Mouse (Mus musculus): ENCODE data around the gene Trrap. TPM values are rescaled to one million over a fixed set of nuclear protein-coding genes. Genes with fewer than 3 reads are reported as not detected.

The Trrap gene
- polyA plus RNA-seq, 1 experiment: 61.1 TPM

- H3K4me3 ChIP-seq (ENCODE audit: insufficient read depth, low read length): no peak overlapping the region
- H3K27ac ChIP-seq (ENCODE audit: insufficient read depth, low read depth, low read length): no peak overlapping the region
- peaks cover 7% of the 10 kb centered on the region for H3K4me1 ChIP-seq (ENCODE audit: control insufficient read depth, insufficient read depth, low read length)
- TF ChIP-seq CTCF (IDR thresholded peaks at IDR 0.05; ENCODE audit: low read depth, low read length) (no peak), POLR2A (IDR thresholded peaks at IDR 0.05; ENCODE audit: borderline replicate concordance, low read depth, low read length) (no peak)
These were observed 140.1 kb downstream of the Trrap start for GRCm38 (mm10) chr5:144907591-144907990.

Other genes with a start within 250 kb of the Trrap start
- not detected in 2 replicates for gene Nptx2, start 221.8 kb upstream of the Trrap start, polyA plus RNA-seq (2012; ENCODE audit: insufficient read depth, insufficient read length, missing spikeins)
- gene Tmem130, start 5.9 kb upstream of the Trrap start, polyA plus RNA-seq (2012; ENCODE audit: insufficient read depth, insufficient read length, missing spikeins): not detected in 2 replicates
- gene Smurf1, start 198.1 kb downstream of the Trrap start, polyA plus RNA-seq (2012; ENCODE audit: insufficient read depth, insufficient read length, missing spikeins): 9.4 and 11.5 TPM in 2 replicates

All from bone marrow macrophage, adult 2 months (primary cell).